Mouse (Mus musculus) adrenal gland, adult (tissue): ENCODE measurements at regions not wholly inside any gene's neighbourhood (a gene's known extent, or its start where the extent isn't known, plus 50 kb on each side); places are given as distances from the start of the nearest gene placed in this dataset.
A peak's percentile ranks its signal among the peaks of the same experiment; 100 is the strongest.

ENCODE experiments used
- DNase-seq, 2 experiments: peaks; one replicate each; pipeline ENCODE4 v3.0.0; 2022 to 2023; ENCODE audit warnings: low spot score in 1 of 2; ENCODE audit not compliant: inconsistent age in 2 of 2

DNA sequence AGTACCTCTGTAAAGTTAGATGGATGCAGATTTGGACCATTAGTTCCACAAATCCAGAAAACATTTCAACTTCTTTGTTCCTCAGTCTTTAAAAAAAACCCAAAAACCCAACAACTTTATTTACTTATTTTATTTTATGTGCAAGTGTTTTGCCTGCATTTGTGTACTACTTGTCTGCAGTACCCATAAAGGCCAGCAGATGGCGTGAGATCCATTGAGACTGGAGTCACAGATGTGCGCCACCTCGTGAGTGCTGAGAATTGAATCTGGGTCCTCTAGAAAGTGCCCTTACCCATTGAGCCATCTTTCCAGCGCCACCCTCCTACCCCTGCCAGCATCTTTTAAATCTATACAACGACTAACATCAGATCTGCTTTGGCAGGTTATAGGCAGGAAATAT lies 53.0 kb downstream of the Gm12689 start:
- no peak for DNase-seq

DNA sequence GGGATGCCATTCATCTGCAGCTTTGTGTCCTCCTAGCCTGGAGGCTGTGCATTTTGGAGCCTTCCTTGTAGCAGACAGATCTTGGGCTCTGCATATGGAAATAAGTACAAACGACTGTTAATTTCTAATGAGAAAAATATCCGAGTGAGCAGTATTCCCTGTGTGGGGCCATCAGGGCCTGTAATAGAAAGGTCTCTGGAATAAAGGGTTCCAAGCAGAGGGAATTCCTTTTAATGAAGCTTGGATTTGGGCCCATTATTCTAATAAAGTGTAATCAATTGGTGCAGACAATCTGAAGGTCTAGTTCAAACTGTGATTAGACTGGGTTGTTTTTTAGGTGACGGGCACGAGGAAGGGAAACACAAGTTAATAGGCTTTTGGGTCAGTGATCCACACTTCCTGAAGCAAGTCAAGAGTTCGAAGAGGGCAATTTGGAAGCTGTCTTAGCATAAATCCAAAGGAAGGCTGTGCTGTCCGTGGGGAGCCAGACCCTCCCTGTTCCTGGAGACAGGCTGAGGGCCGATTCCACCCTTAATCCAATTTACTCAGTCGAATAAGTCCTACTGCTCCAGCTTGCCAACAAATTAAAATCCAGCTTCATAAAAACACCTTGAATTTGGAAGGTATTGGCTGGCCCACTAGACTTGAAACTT lies 57.5 kb downstream of the Gm12689 start:
- no peak for DNase-seq

DNA sequence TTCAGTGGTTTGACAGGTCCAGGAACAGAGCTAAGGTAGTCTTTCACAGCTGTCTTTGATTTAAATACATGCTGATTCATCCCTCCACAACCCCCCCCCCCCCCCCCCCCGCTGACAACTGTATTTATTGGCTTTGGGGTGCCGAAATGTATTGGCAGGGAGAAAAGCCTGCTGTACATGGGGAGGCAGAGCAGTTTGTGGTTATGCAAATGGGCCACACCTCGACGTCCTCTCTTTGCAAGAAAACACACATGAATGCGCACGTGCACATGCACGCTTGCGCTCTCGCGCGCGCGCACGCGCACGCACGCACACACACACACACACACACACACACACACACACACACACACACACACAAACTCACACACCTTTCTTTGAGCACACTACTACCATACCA lies 58.5 kb downstream of the Gm12689 start:
- no peak for DNase-seq

DNA sequence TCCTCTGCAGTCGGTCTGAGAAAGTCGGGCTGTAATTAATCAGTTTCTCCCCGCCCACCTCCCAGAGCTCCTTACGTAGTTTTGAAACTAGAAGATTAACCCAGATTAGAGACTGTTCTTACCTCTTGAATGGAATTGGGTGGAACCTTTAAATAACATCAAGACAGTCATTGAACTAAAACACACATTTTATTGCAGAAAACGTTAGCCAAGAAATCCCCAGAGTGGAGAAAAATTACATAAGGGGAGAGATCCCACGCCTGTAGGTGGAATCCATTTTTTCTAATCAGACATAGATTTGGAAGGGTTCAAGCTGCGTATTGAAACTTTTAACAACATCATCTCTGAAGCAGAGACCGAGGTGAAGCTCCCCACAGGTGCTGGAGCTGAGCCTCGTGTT lies 59.1 kb downstream of the Gm12689 start:
- no peak for DNase-seq

DNA sequence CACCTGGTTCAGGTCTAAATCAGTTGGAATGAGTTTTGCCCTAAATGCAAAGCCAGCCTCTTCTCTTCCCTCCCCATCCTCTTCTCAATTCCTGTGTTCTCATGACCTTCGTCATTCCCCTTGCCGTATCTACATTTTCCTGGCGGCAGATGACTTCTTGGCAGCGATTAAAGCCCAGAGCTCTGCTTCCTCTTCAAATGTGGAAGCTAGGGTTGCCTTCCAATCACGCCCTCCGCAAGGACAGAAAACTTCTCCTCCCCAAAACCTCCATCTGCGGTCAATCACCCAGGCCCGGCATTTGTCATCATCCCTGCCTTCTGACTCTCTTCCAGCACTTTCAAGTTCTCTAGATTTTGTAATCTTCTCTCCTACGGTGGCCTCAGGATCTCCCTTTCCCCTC lies 72.3 kb downstream of the Gm12689 start:
- DNase-seq = no peak

DNA sequence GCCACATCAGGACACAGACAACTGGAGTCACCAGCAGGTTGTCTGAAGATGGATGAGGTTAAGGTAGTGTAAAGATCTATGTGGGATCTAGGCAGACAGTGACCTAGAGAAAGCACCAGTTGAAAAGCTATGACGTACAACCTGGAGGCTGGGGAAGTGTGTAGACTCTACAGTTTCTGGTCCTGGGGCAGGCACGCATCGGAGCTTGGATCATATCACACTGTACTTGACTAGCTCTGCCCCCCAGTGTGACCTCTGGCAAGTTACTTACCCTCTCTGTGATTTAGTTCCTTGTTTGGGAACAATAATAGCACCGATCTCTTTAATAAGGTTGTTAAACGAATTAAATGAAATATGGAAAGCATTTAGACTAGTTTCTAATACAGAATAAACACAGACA lies 75.5 kb downstream of the Gm12689 start:
- DNase-seq = no peak

DNA sequence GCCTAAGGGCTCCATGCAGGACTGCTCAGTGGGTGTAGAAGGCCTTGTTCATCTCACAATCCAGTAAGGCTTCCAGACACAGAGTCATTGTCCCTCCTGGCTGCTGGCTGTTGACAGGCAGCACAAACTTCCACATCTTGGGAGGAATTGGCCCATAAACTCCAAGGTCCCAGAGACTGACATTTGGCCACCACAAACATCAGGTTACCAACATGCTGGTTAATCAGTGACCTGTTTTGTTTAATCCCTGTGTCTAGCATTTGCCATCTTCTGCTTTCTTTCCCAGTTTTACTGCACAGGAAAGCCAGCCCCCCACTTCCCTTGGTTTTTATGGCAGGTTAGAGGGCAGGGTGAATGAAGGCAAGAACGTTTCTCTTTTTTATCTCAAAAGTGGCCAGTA lies 80.5 kb downstream of the Gm12689 start:
- no peak for DNase-seq

DNA sequence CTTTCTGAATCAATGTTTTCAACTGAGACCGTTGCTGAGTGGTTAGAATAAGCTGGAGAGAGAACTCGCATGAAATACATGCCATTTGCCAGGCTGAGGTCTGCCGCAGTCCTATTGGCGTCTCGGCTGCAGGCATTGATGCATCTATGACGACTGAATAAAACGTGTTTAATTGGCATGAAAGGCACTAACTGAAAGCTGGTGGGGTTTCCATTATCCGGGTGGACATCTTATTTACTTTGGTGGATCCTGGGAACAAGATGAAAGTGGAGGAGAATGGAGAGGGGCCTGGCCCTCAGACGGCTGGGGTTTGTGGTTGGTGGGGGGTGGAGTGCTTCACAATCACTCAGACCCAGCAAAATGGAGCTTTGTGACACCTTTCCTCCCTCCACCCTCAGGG lies 81.2 kb downstream of the Gm12689 start:
- DNase-seq = no peak

DNA sequence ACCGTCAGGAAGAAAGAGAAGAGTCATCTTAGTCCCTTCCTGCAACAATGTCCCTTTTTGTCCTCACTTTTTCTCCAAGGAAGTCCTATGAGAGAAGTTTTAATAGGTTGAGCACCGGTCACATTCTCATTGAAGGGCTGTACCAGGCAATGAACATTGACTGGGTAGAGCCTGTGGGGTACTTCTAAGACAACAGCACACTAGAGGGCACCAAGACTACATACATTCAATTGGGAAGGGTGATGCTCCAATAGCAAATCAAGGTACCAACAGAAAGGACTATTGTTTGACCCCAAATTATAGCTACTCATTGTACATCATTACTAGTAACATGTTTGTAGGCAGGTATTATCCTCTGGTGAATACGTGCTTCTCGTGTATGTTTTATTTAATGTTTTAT lies 84.3 kb downstream of the Gm12689 start:
- DNase-seq = no peak

DNA sequence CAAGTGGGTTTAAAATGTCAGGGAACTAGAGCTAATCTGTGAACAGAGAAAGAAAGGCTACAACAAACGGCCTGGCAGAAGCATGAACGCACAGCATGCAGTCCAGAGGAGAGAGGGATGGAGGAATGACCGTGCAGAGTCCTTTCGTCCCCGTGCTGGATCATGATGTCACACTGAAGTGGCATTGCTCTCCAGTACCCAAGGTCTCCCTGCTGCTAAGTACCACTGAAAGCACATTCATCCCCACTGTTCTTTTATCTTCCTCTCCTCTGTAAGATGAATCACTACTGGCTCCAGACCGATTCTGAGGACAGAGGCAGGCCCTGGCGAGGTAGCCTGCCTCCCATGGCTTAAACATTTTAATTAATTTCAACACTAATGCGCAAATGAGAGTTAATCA lies 89.7 kb downstream of the Gm12689 start:
- DNase-seq = peak; percentile 5 to 42

DNA sequence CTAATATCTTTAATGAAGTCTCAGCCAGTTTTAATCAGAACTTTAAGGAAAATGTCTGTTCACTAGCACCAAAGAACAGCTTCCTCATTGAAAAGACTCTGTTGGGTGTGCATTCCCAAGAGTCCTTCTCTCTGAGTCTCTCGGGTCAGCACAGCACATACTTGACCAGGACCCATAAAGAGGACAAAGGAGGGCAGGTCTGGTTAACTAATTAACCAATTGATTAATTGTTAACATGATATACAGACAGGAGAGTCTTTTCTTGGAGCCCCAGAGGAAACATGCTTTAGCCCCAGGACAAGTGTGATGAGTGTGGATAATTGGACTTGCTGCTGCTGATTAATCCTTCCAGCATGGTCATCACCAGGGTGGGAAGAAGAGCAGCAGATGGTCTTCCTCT lies 93.7 kb downstream of the Gm12689 start:
- DNase-seq = no peak

DNA sequence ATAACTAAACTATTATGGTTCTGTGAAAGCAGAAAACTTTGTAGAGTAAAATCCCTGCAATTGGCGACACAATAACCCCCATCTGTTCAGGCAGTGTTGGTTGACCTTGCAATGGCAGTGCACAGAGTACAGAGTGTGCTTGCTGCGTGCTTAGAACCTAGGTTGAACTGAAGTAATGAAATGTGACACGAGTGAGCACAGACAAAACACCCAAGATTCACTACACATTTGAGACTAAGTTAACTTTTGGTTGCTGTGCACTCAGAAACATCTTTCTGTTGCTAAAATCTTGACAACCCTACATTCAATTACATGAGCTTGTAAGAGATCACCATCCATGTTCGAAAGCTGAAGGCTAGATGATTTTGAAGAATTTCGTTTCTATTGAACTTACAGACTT lies 97.3 kb downstream of the Gm12689 start:
- no peak for DNase-seq

DNA sequence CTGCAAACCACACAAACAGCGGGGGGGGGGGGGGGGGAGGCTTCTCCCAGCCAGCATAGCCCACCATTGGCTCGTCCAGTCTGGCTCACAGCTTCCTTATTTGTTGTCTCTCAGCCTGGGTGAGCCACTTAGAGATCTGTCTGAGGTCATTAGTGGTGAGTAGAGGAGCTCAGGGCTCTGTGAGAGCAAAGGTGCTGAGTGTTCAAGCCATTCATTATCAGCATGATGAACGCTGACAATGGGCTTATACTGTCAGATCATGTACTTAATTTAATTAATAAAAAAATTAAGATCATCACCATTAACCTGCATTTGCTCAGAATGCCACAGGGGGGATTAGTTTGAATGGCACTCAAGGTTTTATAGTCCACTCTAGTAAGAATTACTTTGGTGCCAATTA lies 98.5 kb downstream of the Gm12689 start:
- DNase-seq = no peak

DNA sequence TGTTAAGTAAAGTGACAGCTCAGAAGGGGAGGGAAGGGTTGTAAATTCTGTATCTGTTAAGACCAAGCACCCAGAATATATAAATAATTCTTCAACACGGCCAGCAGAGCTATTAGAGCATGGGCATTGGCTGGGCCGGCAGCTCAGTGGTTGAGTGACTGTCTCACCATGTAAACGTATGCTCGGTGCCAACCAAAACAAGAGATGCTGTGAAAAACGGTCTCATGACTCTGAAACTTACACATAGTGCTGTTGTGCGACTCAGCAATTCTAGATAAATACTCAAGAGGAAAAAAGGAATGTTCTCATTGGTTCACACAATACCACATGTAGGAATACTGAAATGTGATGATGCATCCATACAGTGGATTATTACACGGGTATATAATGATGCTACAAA lies 111.8 kb downstream of the Gm12689 start:
- DNase-seq = no peak

DNA sequence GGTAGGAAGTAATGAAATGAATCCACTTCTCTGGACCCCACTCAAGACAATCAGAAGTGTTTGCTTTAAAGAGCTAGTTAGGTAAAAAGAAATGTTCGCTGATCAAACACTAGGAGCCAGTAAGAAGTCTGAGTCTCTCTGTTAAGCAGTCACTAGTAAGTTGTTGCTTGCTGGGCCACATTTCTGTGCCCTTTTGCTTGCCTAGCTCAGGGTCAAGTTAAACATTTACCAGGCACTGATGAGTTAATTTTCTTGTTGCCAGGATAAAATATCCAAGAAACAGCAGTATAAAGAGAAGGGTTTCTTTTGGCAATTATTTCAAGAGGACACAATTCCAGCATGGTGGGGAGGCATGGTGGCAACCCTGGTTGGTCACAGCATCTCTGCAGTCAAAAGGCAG lies 127.7 kb downstream of the Gm12689 start:
- no peak for DNase-seq

DNA sequence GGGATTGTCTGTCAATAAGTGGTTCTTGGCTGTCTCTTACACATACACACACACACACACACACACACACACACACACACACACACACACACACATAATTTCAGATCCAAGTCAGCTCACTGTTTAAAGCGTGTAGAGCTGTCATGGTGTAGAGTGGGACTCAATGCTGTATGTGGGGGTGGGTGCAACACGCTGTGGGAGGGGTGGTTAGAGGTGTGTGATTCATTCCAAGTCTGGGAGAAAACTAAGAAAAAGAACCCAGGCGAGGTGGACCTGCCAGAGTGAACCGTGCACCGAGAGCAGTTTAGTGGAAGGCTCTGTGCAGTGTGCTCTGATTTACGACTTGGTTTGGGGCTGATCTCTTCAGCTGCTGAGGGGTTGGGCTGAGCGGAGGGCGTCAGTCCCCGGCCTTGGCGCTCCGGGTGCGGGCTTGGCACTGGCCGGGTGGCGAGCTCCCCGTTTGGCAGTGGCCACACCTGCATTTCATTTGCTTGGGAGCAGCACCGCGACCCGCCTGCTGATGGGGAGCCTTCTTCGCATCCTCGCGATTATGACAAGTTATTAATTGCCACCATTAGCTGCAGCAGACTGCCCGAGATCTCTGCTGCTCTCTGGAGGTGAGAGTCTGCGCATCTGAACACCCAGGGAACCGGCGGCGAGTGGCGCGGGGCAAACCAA lies 149.5 kb downstream of the Gm12689 start:
- peak in 1 of 2 experiments; percentile 20 for DNase-seq

DNA sequence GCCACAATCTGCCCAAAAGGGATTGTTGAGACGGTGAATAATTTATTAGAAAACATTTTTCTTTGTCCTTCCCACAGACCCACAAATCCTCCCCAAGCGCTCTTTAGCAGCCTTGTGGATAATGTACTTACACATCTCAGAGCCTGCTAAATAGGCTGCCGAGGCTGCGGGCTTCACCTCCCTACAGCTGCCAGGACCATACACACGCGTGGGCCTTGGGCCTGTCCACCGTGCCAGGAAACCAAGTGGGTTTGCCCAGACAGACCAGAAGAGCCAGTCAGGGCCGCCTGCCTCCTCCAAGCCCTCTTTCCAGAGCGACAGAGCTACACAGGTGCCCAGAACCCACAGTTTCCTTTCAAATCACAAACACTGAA lies 150.0 kb downstream of the Gm12689 start:
- no peak for DNase-seq

DNA sequence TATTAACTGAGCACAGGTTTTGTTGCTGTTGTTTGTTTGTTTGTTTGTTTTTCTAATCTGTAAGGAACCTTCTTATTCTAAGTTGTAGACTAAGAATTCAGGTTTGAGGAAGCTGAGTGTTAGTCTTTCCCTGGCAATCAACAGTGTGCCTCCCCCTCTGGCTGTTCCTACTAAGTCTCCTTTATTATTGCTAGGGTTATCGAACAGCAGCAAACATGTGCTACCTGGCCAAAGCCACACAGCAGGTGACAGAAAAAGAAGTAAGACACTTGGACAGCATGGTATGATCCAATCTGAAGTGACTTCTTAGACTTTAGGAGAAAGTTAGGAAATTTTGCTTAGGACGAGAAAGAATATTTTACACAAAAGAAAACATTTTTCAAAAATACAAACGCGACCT lies 163.3 kb downstream of the Gm12689 start:
- no peak for DNase-seq

DNA sequence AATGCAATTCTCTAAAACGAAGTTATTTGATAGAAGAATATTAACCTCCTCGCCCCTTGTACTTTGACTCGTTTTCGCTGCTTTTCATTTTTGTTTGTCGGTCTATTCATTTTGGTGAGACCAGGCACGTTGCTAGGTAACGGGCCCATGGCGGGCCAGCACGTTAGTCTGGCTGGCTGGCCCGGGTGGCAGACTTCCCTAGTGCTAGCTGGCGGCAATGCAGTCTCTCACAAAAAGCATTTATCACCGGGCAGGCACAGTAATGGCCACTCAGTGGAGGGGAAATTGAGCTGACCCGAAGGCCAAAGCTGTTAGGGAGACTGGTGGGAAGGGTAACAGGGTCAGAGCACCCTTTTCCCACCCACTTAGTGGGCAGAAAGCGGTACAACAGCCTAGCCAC lies 163.7 kb downstream of the Gm12689 start:
- peak; percentile 9 to 52 for DNase-seq

DNA sequence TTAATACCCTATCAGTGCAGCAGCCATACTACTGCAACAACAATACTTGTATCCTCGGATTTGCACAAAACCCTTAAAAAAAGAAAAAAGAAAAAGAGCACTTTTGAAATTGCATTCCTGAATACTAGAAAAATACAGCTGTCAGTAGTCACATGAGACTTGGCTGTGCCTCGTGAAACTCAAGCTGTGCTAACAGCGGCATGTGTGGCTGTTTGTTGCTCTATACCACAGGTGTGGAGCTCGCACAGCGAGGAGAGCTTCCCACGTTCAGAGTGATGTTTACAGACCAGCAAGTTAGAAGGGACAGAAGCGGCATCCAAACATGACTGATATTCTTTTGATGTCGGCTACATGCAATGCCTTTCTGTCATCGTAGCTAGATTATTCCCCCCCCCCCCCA lies 169.8 kb downstream of the Gm12689 start:
- no peak for DNase-seq

DNA sequence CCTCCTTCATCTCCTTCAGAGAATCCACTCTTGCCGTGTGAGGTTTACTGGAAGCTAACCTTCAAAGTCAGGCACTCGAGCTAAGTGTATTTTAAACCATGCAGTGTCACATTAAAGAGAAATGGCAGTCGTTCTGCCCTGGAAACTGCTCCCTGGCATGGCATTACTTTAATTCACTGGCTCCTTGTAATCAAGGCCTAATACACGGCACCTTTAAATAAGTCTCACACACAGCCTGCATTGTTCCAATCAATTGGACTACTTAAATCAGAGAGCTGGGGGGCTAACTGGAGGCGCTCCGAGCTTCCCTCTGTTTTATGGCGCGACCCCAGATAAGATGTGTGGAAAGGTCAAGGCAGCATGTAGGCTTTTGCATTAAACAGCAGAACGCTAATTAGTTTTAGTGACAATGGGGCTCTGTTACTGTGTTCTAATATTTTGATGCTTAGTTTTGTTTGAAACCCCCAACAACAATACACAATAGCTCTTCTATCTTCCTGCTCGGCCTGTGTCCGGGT lies 180.1 kb downstream of the Gm12689 start:
- DNase-seq = no peak

DNA sequence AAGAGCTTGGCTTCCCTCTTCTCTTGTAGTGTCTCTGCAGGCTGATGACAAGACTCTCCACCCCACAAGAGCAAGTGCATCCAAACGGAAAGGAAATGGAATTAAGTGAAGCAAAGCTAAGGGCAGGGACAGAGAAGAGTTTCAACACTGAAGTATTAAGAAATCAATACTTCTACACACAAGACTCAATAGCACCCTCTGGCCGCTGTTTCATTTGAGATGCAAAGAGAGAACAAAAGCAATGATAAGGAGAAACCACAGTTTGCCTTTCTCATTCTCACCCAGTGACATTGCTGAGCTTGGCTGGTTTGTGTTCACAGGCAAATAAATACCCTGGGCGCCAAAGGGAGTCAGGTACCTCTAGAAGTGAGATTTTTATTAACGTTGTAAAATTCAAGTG lies 171.8 kb upstream of the Foxd3 start:
- no peak for DNase-seq
